Mouse (Mus musculus) bone marrow macrophage, adult 2 months (primary cell): ENCODE results near the gene Dapl1. TPM values are rescaled to one million over a fixed set of nuclear protein-coding genes. Genes with fewer than 3 reads are reported as not detected.

ENCODE experiments used
- H3K27ac ChIP-seq: 2 replicates; pipeline ENCODE4 v1.5.1; 2012; ENCODE audit warnings: low read depth, low read length; ENCODE audit not compliant: insufficient read depth
- H3K4me1 ChIP-seq: 2 replicates; pipeline ENCODE4 v1.6.1; 2012; ENCODE audit warnings: low read length; ENCODE audit not compliant: control insufficient read depth, insufficient read depth
- H3K4me3 ChIP-seq: 2 replicates; pipeline ENCODE4 v1.5.1; 2012; ENCODE audit warnings: mild to moderate bottlenecking, low read length, moderate library complexity; ENCODE audit not compliant: insufficient read depth
- CTCF ChIP-seq: IDR thresholded peaks from 2 replicates; pipeline ENCODE4 v1.5.1; 2012; ENCODE audit warnings: low read depth, mild to moderate bottlenecking, low read length, moderate library complexity
- POLR2A ChIP-seq: IDR thresholded peaks from 2 replicates; pipeline ENCODE4 v1.6.1; 2012; ENCODE audit warnings: mild to moderate bottlenecking, low read depth, low read length, borderline replicate concordance
- polyA plus RNA-seq: library from polyadenylated mRNA; stranded (reverse); fragments of >200 nt; gene quantifications from 2 replicates; pipeline ENCODE4 v1.2.4, GENCODE M21; 2012; ENCODE audit not compliant: missing spikeins, insufficient read depth, insufficient read length

Gene Dapl1
- polyA plus RNA-seq, 1 experiment: not detected

DNA sequence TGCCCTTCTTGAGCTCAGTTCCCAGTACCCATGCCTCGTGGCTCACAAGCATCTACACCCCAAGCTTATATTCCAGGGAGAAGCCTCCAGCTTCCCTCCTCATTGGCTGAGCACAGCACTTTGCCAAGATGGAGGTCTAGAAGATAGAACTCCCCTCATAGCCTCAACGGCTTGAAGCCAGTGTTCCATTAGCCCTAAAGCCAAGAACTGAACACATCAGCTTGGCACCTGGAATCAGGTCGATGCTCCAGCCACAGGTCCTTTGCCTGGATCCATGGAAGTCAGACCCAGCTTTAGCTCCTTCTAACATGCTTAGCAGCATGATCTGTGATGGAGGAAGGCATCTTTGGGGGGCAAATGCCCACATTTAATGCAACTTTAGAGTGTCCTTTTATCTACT lies 48.5 kb downstream of the Dapl1 start:
- Histone ChIP-seq H3K4me3 (no peak overlapping the region), H3K4me1 (no peaks in the 10 kb centered on the region), H3K27ac (no peak overlapping the region)
- TF ChIP-seq CTCF (no peak), POLR2A (no peak)

GRCm38 (mm10) chr2:59533504-59533903 lies 49.1 kb downstream of the Dapl1 start:
- no peaks in the 10 kb centered on the region for H3K4me1 ChIP-seq
- H3K27ac ChIP-seq: no peak overlapping the region
- no peak overlapping the region for H3K4me3 ChIP-seq
- no peak for TF ChIP-seq POLR2A
- no peak for TF ChIP-seq CTCF

DNA sequence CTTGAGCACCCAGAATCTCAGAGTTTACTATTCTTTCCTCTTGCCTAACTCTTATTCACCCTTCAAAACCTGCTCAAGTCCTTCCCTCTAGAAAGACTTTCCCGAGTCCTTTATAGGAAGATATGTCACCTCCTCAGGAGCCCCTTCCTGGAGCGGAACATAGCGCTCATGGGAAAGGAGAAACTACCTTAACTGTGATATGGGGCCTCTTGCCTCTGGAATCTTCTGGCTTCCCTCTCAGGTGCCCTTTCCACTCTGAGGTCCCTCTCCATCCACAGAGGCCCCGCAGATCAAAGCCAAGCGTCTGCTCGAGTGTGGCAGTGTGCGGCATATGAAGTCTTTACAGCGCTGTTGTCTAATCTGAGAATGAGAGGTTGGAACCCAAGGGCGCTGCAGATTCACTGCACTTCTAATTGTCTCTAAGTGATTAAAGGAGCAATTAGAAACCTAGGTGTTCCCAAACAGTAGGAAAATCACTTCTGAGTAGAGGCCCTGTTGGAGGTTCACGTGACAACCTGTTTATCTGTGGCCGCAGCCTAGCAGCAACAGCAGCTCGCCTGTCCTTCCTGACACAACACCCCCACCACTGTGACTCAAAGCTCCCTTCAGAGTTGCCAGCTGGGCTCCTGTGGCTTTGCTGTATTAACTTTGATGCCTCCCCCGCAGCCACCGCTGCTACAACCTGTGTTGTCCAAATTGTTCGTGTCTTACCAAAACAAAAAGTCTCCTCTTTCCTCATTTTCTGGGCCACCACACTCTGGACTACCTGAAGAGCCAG lies 49.7 kb downstream of the Dapl1 start:
- TF ChIP-seq CTCF (no peak), POLR2A (no peak)

GRCm38 (mm10) chr2:59536958-59537357 lies 52.5 kb downstream of the Dapl1 start:
- Histone ChIP-seq H3K27ac (no peak overlapping the region), H3K4me1 (no peaks in the 10 kb centered on the region), H3K4me3 (no peak overlapping the region)
- no peak for TF ChIP-seq POLR2A

More for the DNA sequence above, 49.7 kb downstream of the Dapl1 start:
- Histone ChIP-seq H3K27ac (no peak overlapping the region), H3K4me3 (no peak overlapping the region), H3K4me1 (no peaks in the 10 kb centered on the region)

DNA sequence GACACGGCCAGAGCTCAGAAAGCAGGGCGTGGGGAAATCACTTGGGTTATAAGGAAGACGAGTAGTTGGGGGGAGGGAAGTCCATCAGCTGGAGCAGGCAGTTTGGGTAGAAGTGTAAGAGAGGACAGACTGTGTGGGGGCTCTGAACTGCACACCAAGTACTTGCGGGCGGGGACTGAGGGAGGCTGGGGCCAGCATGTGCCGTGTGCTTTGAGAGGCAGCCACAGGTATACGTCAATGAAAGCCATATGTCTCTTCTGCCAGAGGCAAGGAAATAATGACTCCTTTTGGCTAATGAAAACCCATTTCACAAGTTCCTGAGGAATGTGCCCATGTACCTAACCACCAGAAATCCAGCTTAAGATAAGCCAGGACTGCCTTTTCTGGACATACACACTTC lies 53.6 kb downstream of the Dapl1 start:
- TF ChIP-seq POLR2A (no peak), CTCF (no peak)
- Histone ChIP-seq H3K27ac (no peak overlapping the region), H3K4me3 (no peak overlapping the region), H3K4me1 (no peaks in the 10 kb centered on the region)

- TF ChIP-seq CTCF (no peak), POLR2A (no peak)
- no peak overlapping the region for H3K4me3 ChIP-seq
- H3K4me1 ChIP-seq: no peaks in the 10 kb centered on the region
- H3K27ac ChIP-seq: no peak overlapping the region
Measured at GRCm38 (mm10) chr2:59539796-59540195, 55.3 kb downstream of the Dapl1 start.

- no peaks in the 10 kb centered on the region for H3K4me1 ChIP-seq
- peak; percentile 84 for TF ChIP-seq CTCF
- no peak for TF ChIP-seq POLR2A
- H3K4me3 ChIP-seq: no peak overlapping the region
- H3K27ac ChIP-seq: no peak overlapping the region
Measured at GRCm38 (mm10) chr2:59541121-59541887, 56.9 kb downstream of the Dapl1 start.

GRCm38 (mm10) chr2:59543543-59544065 lies 59.2 kb downstream of the Dapl1 start:
- H3K27ac ChIP-seq: no peak overlapping the region
- no peak for TF ChIP-seq CTCF
- no peak for TF ChIP-seq POLR2A
- no peaks in the 10 kb centered on the region for H3K4me1 ChIP-seq
- no peak overlapping the region for H3K4me3 ChIP-seq

GRCm38 (mm10) chr2:59544237-59544909 lies 59.9 kb downstream of the Dapl1 start:
- Histone ChIP-seq H3K27ac (no peak overlapping the region), H3K4me1 (no peaks in the 10 kb centered on the region), H3K4me3 (no peak overlapping the region)
- TF ChIP-seq POLR2A (no peak), CTCF (no peak)
